Mouse (Mus musculus) testis, adult 2 months (tissue): ENCODE measurements around the gene Irf8.

Experiments used
- CTCF ChIP-seq: fragments of 200-500 bp; IDR thresholded peaks from 2 replicates; pipeline ENCODE4 v1.5.1; 2012; ENCODE audit warnings: low read depth, mild to moderate bottlenecking, inconsistent platforms, low read length, moderate library complexity; ENCODE audit not compliant: control insufficient read depth, insufficient read depth, insufficient replicate concordance
- POLR2A ChIP-seq: fragments of 200-500 bp; IDR thresholded peaks from 2 replicates; pipeline ENCODE4 v1.6.1; 2012; ENCODE audit warnings: low read depth, mild to moderate bottlenecking, inconsistent platforms, low read length, moderate library complexity; ENCODE audit not compliant: control insufficient read depth

GRCm38 (mm10) chr8:120701758-120702465, 34.2 kb upstream of the Irf8 start:
- TF ChIP-seq CTCF = no peak
- no peak for TF ChIP-seq POLR2A
